Mouse (Mus musculus) bone marrow macrophage, adult 2 months (primary cell): ENCODE measurements around the gene Cspg4.

ENCODE experiments used
- CTCF ChIP-seq: IDR thresholded peaks from 2 replicates; pipeline ENCODE4 v1.5.1; 2012; ENCODE audit warnings: low read depth, mild to moderate bottlenecking, low read length, moderate library complexity
- POLR2A ChIP-seq: IDR thresholded peaks from 2 replicates; pipeline ENCODE4 v1.6.1; 2012; ENCODE audit warnings: mild to moderate bottlenecking, low read depth, low read length, borderline replicate concordance

DNA sequence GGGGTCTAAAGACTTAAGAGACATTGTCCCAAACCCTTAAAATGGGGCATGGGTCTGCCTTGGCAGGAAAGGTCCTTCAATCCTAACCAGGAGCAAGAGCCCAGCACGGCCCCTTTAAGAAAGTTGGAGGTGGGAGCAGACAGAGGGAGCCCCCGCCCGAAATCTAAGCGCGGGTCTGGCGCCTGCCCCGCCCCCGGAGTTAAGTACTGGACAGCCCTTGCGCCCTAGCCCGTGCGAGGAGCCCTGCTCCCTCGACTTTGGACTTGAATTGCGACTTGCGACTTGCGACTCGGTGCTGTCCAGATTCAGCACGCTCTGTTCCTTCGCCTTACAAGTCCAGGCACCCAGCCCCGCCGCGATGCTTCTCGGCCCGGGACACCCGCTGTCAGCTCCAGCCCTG, at the start of gene Cspg4:
- TF ChIP-seq CTCF (no peak), POLR2A (no peak)
